Mouse (Mus musculus) erythroblast, embryonic 14.5 days (primary cell): Measurements from ENCODE around the gene Anapc7.

ENCODE experiments used
- GATA1 ChIP-seq: IDR thresholded peaks from 2 replicates; pipeline ENCODE4 v1.6.1; 2012; ENCODE audit warnings: low read length, inconsistent platforms, mixed read lengths
- TAL1 ChIP-seq: IDR thresholded peaks from 3 replicates; pipeline ENCODE4 v1.6.1; 2012; ENCODE audit warnings: low read length, inconsistent platforms, mixed read lengths

- TF ChIP-seq TAL1 (no peak), GATA1 (no peak)
Observed at GRCm38 (mm10) chr5:122390006-122390405, 31.5 kb upstream of the Anapc7 start.
